Mouse (Mus musculus) megakaryocyte, embryonic 14.5 days (primary cell): Measurements from ENCODE around the gene Esrrb. TPM values are rescaled to one million over a fixed set of nuclear protein-coding genes. Genes with fewer than 3 reads are reported as not detected.

ENCODE experiments used
- H3K27me3 ChIP-seq: replicated peaks from 2 replicates; pipeline ENCODE3; 2012; ENCODE audit warnings: inconsistent platforms
- H3K36me3 ChIP-seq: replicated peaks from 2 replicates; pipeline ENCODE3; 2012; ENCODE audit warnings: low read length, inconsistent platforms, mixed read lengths
- H3K4me1 ChIP-seq: 2 replicates; pipeline ENCODE4 v1.6.1; 2012; ENCODE audit warnings: inconsistent platforms
- H3K4me3 ChIP-seq: replicated peaks from 2 replicates; pipeline ENCODE3; 2012; ENCODE audit warnings: moderate library complexity, mild to moderate bottlenecking, inconsistent platforms
- H3K9me3 ChIP-seq: 2 replicates; pipeline ENCODE4 v1.6.1; 2012; ENCODE audit warnings: inconsistent platforms
- FLI1 ChIP-seq: IDR thresholded peaks from 2 replicates; pipeline ENCODE4 v1.6.1; 2012; ENCODE audit warnings: low read length, inconsistent platforms, mixed read lengths
- GATA1 ChIP-seq: IDR thresholded peaks from 3 replicates; pipeline ENCODE4 v1.6.1; 2012; ENCODE audit warnings: mixed read lengths, low read length, inconsistent platforms, borderline replicate concordance
- polyA plus RNA-seq: library from polyadenylated mRNA; stranded (reverse); fragments of >175 nt; gene quantifications from 2 replicates; pipeline ENCODE4 v1.2.3, GENCODE M21; 2012; ENCODE audit warnings: low replicate concordance; ENCODE audit not compliant: insufficient read depth

Esrrb gene
- polyA plus RNA-seq, 1 experiment = 0.18 TPM

DNA sequence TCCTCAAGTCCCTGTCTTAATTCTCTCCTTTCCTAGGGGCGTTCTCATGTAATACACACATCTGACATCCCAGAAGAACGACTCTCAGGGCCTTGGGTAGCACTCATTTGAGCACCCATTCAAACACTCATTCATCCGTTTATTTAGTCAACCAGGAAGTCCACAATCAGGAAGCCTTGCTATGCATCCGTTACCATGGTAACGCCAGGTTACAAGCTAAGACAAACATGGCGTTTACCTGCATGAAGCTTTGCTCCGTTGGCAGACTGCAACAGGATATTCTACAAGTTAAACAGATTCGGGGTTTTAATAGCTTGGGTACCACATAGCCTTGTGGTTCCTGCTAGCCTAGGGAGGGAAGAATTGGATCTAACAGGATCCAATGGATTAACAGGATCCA is 1.0 kb upstream of the Esrrb start:
- Histone ChIP-seq H3K36me3 (no peaks in the 10 kb centered on the region), H3K4me1 (no peaks in the 10 kb centered on the region), H3K4me3 (no peak overlapping the region), H3K9me3 (no peaks in the 10 kb centered on the region), H3K27me3 (peaks cover 47% of the 10 kb centered on the region)
- TF ChIP-seq GATA1 = no peak
- no peak for TF ChIP-seq FLI1

DNA sequence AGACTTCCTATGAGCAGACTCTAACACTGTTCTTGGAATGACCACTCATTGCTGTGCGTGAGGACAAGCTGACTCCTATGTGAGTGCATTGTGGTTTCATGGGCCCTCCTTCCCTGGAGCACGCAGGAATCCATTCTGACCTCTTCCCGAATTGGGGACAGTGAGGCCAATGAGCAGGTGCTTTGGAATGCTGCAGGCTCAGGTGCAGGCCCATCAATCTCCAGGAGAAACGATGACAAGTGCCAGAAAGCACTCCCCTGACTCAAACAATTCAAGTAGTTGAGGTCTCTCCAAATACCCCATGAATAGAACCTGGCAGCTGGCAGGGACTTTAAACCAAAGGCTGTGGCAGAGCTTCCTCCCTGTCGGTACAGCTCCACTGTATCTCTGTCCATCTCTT is 3.4 kb downstream of the Esrrb start:
- Histone ChIP-seq H3K9me3 (no peaks in the 10 kb centered on the region), H3K4me1 (no peaks in the 10 kb centered on the region), H3K36me3 (no peaks in the 10 kb centered on the region), H3K4me3 (no peak overlapping the region), H3K27me3 (peaks cover 52% of the 10 kb centered on the region)
- TF ChIP-seq FLI1 = no peak

DNA sequence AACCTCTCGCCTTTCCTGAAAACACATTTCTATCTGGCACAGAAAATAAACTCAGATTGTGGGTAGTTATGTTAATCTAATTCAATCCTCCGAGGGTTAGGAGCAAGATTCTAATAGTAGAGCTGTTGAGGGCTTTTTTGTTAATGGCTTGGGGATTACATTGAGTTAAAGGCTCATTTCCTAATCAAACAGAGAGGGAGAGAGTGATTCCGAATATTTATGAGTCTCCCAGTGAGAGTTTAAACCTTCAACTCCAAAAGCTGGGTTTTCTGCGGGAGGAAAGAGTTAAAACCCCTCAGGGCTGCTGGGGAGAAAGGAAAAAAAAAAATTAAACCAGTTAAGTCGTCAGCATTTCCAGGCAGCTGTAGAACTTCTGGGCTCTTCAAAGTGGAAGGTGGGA is 3.8 kb downstream of the Esrrb start:
- Histone ChIP-seq H3K36me3 (no peaks in the 10 kb centered on the region), H3K9me3 (no peaks in the 10 kb centered on the region), H3K27me3 (peaks cover 51% of the 10 kb centered on the region), H3K4me3 (no peak overlapping the region), H3K4me1 (no peaks in the 10 kb centered on the region)
- TF ChIP-seq GATA1 = no peak
- no peak for TF ChIP-seq FLI1

DNA sequence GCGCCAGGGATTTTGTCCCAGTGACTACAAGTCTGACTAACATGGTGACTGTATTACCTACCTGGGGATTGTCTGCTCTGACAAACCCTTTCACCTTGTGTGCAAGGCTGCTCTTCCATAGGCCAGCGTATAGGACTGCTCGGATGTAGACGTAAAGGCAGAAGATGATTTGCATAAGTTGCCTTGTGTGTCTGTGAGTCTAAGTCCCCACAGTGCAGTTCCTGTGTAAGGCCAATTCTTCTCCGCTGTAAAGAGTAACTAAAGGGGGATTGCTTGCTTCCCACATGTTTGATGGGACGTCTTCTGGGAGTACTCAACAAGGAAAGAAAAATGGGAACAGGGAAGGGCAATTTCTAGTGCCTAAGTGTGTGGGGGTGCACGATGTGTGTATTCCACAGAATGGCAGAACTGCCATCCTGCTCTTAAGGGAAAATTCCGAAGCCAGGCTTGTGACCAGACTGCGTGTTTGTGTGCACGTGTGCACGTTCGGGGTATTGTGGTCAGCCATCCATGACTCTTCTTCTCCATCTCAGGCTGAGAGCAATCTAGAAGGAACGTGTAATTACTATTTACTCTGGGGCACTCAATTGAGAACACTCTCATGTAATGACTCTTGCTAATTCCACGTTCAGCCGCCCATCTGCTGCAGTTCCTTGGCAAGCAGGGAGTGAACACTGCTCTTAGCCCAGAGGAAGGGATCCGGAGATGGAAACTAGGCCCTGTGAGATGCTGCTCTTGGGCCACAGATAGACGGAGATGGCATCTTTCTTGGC is 9.9 kb downstream of the Esrrb start:
- TF ChIP-seq GATA1 = no peak
- no peak for TF ChIP-seq FLI1
- Histone ChIP-seq H3K4me1 (no peaks in the 10 kb centered on the region), H3K36me3 (no peaks in the 10 kb centered on the region), H3K9me3 (no peaks in the 10 kb centered on the region), H3K4me3 (no peak overlapping the region), H3K27me3 (peaks cover 35% of the 10 kb centered on the region)

DNA sequence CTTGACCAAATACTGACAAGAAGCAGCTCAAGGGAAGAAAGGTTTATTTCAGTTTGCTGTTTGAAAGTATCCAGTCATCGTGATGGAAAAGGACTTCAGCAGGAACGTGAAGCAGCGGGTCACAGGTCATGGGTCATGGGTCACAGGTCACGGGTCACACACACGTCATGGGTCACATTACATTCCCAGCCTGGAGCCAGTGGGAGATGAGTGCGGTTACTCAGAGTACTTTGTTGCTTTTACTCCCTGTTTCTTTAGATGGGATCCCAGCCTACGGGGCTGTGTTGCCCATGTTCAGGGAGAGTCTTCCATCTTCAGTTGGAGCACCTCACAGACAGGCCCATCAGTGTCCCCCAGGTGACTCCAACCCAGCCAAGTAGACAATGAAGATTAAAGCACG is 13.4 kb downstream of the Esrrb start:
- H3K27me3 ChIP-seq = peaks cover 44% of the 10 kb centered on the region
- TF ChIP-seq FLI1 = no peak
- no peak for TF ChIP-seq GATA1
- H3K4me3 ChIP-seq = no peak overlapping the region

DNA sequence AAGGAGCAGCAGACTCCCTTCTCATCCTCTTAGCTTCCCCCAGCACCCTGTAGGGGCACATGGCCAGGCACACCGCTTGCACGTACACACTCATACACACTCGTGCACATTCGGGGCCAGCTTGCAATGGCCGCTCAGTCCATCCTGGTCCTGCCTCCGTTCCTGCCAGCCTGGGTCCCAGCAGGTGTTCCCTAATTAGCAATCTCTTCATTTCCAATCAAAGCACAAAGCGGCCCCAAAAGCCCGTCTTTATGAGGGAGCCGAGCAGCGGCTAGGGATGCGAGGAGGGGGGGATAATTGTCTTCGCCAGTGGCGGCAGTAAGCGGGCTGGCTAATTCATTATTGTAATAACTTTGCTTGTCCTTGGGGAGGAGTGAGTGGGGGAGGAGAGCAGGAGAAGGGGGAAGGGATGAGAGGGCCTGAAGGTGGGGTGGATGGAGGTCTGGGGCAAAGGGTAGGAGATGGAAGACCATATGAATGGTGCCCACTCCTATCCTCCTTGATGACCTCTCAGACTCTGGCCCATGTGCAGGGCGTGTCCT is 18.8 kb downstream of the Esrrb start:
- TF ChIP-seq GATA1 = no peak
- no peak for TF ChIP-seq FLI1
- H3K27me3 ChIP-seq = peaks cover 58% of the 10 kb centered on the region
- H3K4me3 ChIP-seq = peak overlapping the region; percentile 69
- H3K4me1 ChIP-seq = no peaks in the 10 kb centered on the region
- H3K9me3 ChIP-seq = no peaks in the 10 kb centered on the region
- H3K36me3 ChIP-seq = no peaks in the 10 kb centered on the region

More for the DNA sequence above, 13.4 kb downstream of the Esrrb start:
- H3K36me3 ChIP-seq = no peaks in the 10 kb centered on the region
- H3K4me1 ChIP-seq = no peaks in the 10 kb centered on the region
- no peaks in the 10 kb centered on the region for H3K9me3 ChIP-seq

DNA sequence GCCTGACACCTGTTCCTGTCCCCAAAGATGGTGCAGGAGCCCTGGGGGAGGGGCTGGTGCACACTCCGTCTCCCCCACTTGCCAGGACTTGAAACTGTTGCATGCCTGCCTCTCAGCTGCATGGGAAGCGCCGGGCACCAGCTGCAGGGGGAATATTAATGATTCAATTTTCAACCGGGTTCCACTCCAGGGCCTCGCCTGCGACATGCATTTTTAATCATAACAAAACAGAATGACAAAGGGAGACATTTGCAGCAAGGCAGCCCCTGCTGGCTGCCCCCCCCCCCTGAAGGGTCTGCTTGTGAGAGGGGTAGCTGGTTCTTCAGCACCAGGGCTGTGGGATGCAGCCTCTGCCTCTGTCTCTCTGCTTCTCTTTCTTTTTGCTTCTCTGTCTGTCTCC is 22.9 kb downstream of the Esrrb start:
- no peaks in the 10 kb centered on the region for H3K9me3 ChIP-seq
- no peaks in the 10 kb centered on the region for H3K4me1 ChIP-seq
- H3K4me3 ChIP-seq = no peak overlapping the region
- no peaks in the 10 kb centered on the region for H3K36me3 ChIP-seq
- TF ChIP-seq FLI1 = no peak
- TF ChIP-seq GATA1 = no peak
- H3K27me3 ChIP-seq = peaks cover 44% of the 10 kb centered on the region

DNA sequence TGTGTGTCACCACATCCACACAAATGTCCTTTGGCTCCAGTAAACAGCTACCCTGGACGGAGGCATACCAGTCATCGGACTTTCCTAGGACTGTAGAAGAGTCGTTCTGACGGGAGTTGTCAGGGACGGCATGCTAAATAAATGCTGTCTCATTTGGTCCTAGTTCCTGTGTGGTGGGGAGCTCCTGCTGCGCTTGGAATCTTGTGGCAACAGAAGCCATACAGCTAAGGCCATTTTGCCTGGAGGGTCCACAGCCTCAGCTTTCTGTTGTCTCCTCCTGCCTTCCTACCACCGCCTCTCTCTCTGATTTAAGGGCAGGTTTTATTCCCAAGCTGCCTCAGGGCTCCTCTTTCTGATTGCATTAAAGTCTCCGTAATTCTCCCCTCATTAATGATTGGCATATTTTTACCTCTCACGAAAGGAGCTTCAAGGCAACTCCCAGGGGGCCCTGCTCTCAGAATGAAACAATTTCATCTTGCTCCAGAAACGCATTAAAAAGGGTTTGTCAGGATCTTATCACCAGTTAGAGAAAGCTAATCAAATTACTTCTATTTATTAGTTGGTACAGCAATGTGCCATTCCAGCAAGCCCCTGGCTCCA is 26.9 kb downstream of the Esrrb start:
- TF ChIP-seq GATA1 (no peak), FLI1 (no peak)
- peaks cover 13% of the 10 kb centered on the region for H3K27me3 ChIP-seq
- no peaks in the 10 kb centered on the region for H3K36me3 ChIP-seq
- no peaks in the 10 kb centered on the region for H3K4me1 ChIP-seq
- H3K9me3 ChIP-seq = no peaks in the 10 kb centered on the region
- no peak overlapping the region for H3K4me3 ChIP-seq

DNA sequence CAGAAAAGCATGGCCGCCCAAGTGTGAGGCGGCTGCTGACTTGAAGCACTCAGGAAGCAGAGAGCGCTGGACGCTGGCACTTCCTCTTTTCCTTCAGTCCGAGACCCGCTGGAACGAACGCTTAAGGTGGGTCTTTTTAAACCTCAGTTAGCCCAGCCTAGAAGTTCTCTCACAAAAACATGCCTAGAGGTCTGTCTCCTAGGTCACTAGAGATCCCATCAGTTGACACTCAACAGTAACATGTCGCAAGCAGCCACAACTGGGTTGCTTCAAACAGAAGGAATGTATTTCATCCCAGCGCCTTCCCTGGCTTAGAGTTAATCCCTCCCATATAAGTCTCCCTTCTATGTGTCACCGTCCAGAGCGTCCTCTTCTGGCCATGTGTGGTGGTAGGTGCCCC is 33.9 kb downstream of the Esrrb start:
- peaks cover 21% of the 10 kb centered on the region for H3K9me3 ChIP-seq
- peaks cover 21% of the 10 kb centered on the region for H3K27me3 ChIP-seq
- no peaks in the 10 kb centered on the region for H3K36me3 ChIP-seq
- H3K4me3 ChIP-seq = no peak overlapping the region
- no peak for TF ChIP-seq GATA1
- H3K4me1 ChIP-seq = peaks cover 12% of the 10 kb centered on the region

DNA sequence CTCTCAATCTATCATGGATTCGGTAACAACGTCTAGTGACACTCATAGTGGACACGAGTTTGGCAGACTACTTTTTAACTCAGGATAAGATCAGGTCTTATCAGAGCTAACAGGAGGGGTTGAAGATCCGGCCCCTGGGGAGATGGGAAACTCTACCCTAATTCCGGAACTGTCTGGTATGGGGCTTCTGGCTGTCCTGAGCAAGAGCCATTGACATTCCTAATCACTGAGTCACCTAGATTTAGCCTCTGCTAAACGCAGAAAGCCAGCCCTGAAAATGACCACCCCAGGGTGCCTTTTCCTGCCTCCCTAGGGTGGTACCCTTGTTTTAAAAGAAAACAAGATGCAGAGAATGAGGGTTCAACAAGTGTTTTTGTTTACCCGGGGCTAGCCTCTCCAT is 34.4 kb downstream of the Esrrb start:
- Histone ChIP-seq H3K4me1 (peaks cover 12% of the 10 kb centered on the region), H3K4me3 (no peak overlapping the region), H3K9me3 (peaks cover 27% of the 10 kb centered on the region), H3K36me3 (no peaks in the 10 kb centered on the region), H3K27me3 (peaks cover 23% of the 10 kb centered on the region)
- no peak for TF ChIP-seq GATA1
- TF ChIP-seq FLI1 = no peak
